Mouse (Mus musculus): ENCODE results near the gene Tmem131. TPM values are rescaled to one million over a fixed set of nuclear protein-coding genes. Genes with fewer than 3 reads are reported as not detected.

The Tmem131 gene
- polyA plus RNA-seq, 2 experiments: 10.6 to 14.9 TPM

- TF ChIP-seq EP300 (IDR thresholded peaks at IDR 0.05; ENCODE audit: low read depth) (no peak), CTCF (IDR thresholded peaks at IDR 0.05; ENCODE audit: low read depth) (no peak)
- Histone ChIP-seq H3K36me3 (replicated peaks; ENCODE audit: control insufficient read depth, insufficient read depth, low read depth) (no peaks in the 10 kb centered on the region; the same call in 1 of the 2 replicates), H3K4me1 (replicated peaks; ENCODE audit: control insufficient read depth in 2 of 2, insufficient read depth in 2 of 2, low read length in 1 of 2) (peaks cover 84 to 86% of the 10 kb centered on the region in 2 experiments), H3K4me2 (ENCODE audit: low read depth) (no peak overlapping the region), H3K27ac (no peak overlapping the region), H3K9ac (replicated peaks) (no peak overlapping the region), H3K27me3 (ENCODE audit: control insufficient read depth, insufficient read depth, low read length) (no peaks in the 10 kb centered on the region), H3K4me3 (ENCODE audit: insufficient read depth in 1 of 2, low read depth in 2 of 2, low read length in 2 of 2) (no peak overlapping the region), H3K9me3 (ENCODE audit: control insufficient read depth, low read length) (no peaks in the 10 kb centered on the region)
- WGBS (ENCODE audit: insufficient replicate concordance): 74% methylated on average over 2 of the region's 2 CpGs
- no peak for ATAC-seq (ENCODE audit: insufficient read depth)
- DNase-seq (ENCODE audit: low read depth in 3 of 3, low spot score in 3 of 3): no peak
Measured at GRCm38 (mm10) chr1:36924853-36925252, 18.6 kb downstream of the Tmem131 start.

GRCm38 (mm10) chr1:36923911-36924310, 19.6 kb downstream of the Tmem131 start:
- Histone ChIP-seq H3K9me3 (ENCODE audit: control insufficient read depth, low read length) (no peaks in the 10 kb centered on the region), H3K4me1 (replicated peaks; ENCODE audit: control insufficient read depth in 2 of 2, insufficient read depth in 2 of 2, low read length in 1 of 2) (peaks cover 85 to 88% of the 10 kb centered on the region in 2 experiments), H3K27ac (peak overlapping the region; percentile 100)

GRCm38 (mm10) chr1:36922623-36923421, 20.6 kb downstream of the Tmem131 start:
- Histone ChIP-seq H3K27ac (peak overlapping the region; percentile 100), H3K27me3 (ENCODE audit: control insufficient read depth, insufficient read depth, low read length) (no peaks in the 10 kb centered on the region), H3K36me3 (replicated peaks; ENCODE audit: control insufficient read depth, insufficient read depth, low read depth) (no peaks in the 10 kb centered on the region; the same call in 1 of the 2 replicates), H3K4me3 (ENCODE audit: insufficient read depth in 1 of 2, low read depth in 2 of 2, low read length in 2 of 2) (peak overlapping the region in 1 of 2 experiments; percentile 28; a peak in 1 of 4 replicates), H3K9me3 (ENCODE audit: control insufficient read depth, low read length) (no peaks in the 10 kb centered on the region), H3K4me1 (replicated peaks; ENCODE audit: control insufficient read depth in 2 of 2, insufficient read depth in 2 of 2, low read length in 1 of 2) (peaks cover 88 to 95% of the 10 kb centered on the region in 2 experiments), H3K9ac (replicated peaks) (peak overlapping the region; percentile 56), H3K4me2 (ENCODE audit: low read depth) (peak overlapping the region; percentile 88)
- no peak; the same call in 1 of the 2 replicates for TF ChIP-seq EP300 (IDR thresholded peaks at IDR 0.05; ENCODE audit: low read depth)
- TF ChIP-seq CTCF (IDR thresholded peaks at IDR 0.05; ENCODE audit: low read depth): no peak
- DNase-seq (ENCODE audit: low read depth in 3 of 3, low spot score in 3 of 3) (no peak), ATAC-seq (ENCODE audit: insufficient read depth) (no peak)
- 40% methylated on average over 4 of the region's 4 CpGs for WGBS (ENCODE audit: insufficient replicate concordance)

More at GRCm38 (mm10) chr1:36923911-36924310, 19.6 kb downstream of the Tmem131 start:
- ATAC-seq (ENCODE audit: insufficient read depth): no peak
- no peak for TF ChIP-seq EP300 (IDR thresholded peaks at IDR 0.05; ENCODE audit: low read depth)
- TF ChIP-seq CTCF (IDR thresholded peaks at IDR 0.05; ENCODE audit: low read depth): no peak
- no peak overlapping the region for H3K4me3 ChIP-seq (ENCODE audit: insufficient read depth in 1 of 2, low read depth in 2 of 2, low read length in 2 of 2)
- no peaks in the 10 kb centered on the region; the same call in 1 of the 2 replicates for H3K36me3 ChIP-seq (replicated peaks; ENCODE audit: control insufficient read depth, insufficient read depth, low read depth)
- H3K9ac ChIP-seq (replicated peaks): no peak overlapping the region; the same call in 1 of the 2 replicates
- H3K27me3 ChIP-seq (ENCODE audit: control insufficient read depth, insufficient read depth, low read length): no peaks in the 10 kb centered on the region
- H3K4me2 ChIP-seq (ENCODE audit: low read depth): peak overlapping the region; percentile 88; the same call in 1 of the 2 replicates
- DNase-seq (ENCODE audit: low read depth in 3 of 3, low spot score in 3 of 3): no peak

GRCm38 (mm10) chr1:36921614-36922393, 21.7 kb downstream of the Tmem131 start:
- DNase-seq (ENCODE audit: low read depth in 3 of 3, low spot score in 3 of 3) (no peak), ATAC-seq (ENCODE audit: insufficient read depth) (no peak)
- Histone ChIP-seq H3K36me3 (replicated peaks; ENCODE audit: control insufficient read depth, insufficient read depth, low read depth) (no peaks in the 10 kb centered on the region; the same call in 1 of the 2 replicates), H3K4me2 (ENCODE audit: low read depth) (peak overlapping the region; percentile 88), H3K27me3 (ENCODE audit: control insufficient read depth, insufficient read depth, low read length) (no peaks in the 10 kb centered on the region), H3K4me3 (ENCODE audit: insufficient read depth in 1 of 2, low read depth in 2 of 2, low read length in 2 of 2) (peak overlapping the region in 1 of 2 experiments; percentile 28; a peak in 2 of 4 replicates), H3K9ac (replicated peaks) (peak overlapping the region; percentile 56), H3K4me1 (replicated peaks; ENCODE audit: control insufficient read depth in 2 of 2, insufficient read depth in 2 of 2, low read length in 1 of 2) (peaks cover 94 to 98% of the 10 kb centered on the region in 2 experiments), H3K27ac (peak overlapping the region; percentile 100), H3K9me3 (ENCODE audit: control insufficient read depth, low read length) (no peaks in the 10 kb centered on the region)
- TF ChIP-seq EP300 (IDR thresholded peaks at IDR 0.05; ENCODE audit: low read depth) (no peak), CTCF (IDR thresholded peaks at IDR 0.05; ENCODE audit: low read depth) (no peak)
- WGBS (ENCODE audit: insufficient replicate concordance): 44% methylated on average over 15 of the region's 15 CpGs
